Mouse (Mus musculus) testis, adult 2 months (tissue): ENCODE measurements around the gene Wnt2b. TPM values are rescaled to one million over a fixed set of nuclear protein-coding genes. Genes with fewer than 3 reads are reported as not detected.

Experiments used
- H3K27ac ChIP-seq: fragments of 200-500 bp; 2 replicates; pipeline ENCODE4 v1.5.1; 2012; ENCODE audit warnings: low read depth, low read length; ENCODE audit not compliant: control insufficient read depth, insufficient read depth
- H3K27me3 ChIP-seq: fragments of 200-500 bp; 2 replicates; pipeline ENCODE4 v1.6.1; 2012; ENCODE audit warnings: mild to moderate bottlenecking, low read length, moderate library complexity; ENCODE audit not compliant: control insufficient read depth, insufficient read depth
- H3K36me3 ChIP-seq: fragments of 200-500 bp; 2 replicates; pipeline ENCODE4 v1.6.1; 2012; ENCODE audit warnings: mild to moderate bottlenecking, low read length; ENCODE audit not compliant: control insufficient read depth, insufficient read depth
- H3K4me1 ChIP-seq: fragments of 200-500 bp; 2 replicates; pipeline ENCODE4 v1.6.1; 2012; ENCODE audit warnings: low read length; ENCODE audit not compliant: control insufficient read depth, insufficient read depth
- H3K4me3 ChIP-seq: fragments of 200-500 bp; 2 replicates; pipeline ENCODE4 v1.5.1; 2012; ENCODE audit warnings: low read depth, mild to moderate bottlenecking, low read length, moderate library complexity, mixed read lengths; ENCODE audit not compliant: control insufficient read depth
- CTCF ChIP-seq: fragments of 200-500 bp; IDR thresholded peaks from 2 replicates; pipeline ENCODE4 v1.5.1; 2012; ENCODE audit warnings: low read depth, mild to moderate bottlenecking, inconsistent platforms, low read length, moderate library complexity; ENCODE audit not compliant: control insufficient read depth, insufficient read depth, insufficient replicate concordance
- POLR2A ChIP-seq: fragments of 200-500 bp; IDR thresholded peaks from 2 replicates; pipeline ENCODE4 v1.6.1; 2012; ENCODE audit warnings: low read depth, mild to moderate bottlenecking, inconsistent platforms, low read length, moderate library complexity; ENCODE audit not compliant: control insufficient read depth
- polyA plus RNA-seq: library from polyadenylated mRNA; depleted of rRNA; stranded (reverse); fragments of >200 nt; gene quantifications from 2 replicates; pipeline ENCODE4 v1.2.3, GENCODE M21; 2012

Gene Wnt2b
- polyA plus RNA-seq, 1 experiment: 1.5 TPM

DNA sequence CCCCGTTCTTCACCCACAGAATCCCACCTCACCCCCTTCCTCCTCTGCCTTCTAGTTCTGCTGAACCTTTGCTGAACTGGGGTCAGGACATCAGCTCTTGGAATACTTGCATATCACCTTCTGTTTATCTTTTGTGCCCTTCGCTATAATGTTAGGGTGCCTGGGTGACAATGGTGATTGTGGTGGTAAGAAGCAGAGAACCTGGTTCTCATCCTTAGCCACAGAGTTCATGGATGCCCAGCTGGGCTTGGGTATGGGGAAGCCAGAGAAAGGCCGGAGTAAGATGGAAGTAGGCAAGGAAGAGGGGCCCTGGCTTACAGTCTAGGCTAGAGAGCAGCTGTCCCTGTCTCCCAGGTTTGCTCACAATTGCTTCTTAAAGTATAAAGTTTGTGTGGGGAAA is 7.6 kb downstream of the Wnt2b start:
- TF ChIP-seq POLR2A (no peak), CTCF (no peak)
- Histone ChIP-seq H3K36me3 (no peaks in the 10 kb centered on the region), H3K27me3 (no peaks in the 10 kb centered on the region), H3K4me3 (no peak overlapping the region), H3K4me1 (no peaks in the 10 kb centered on the region), H3K27ac (no peak overlapping the region)

DNA sequence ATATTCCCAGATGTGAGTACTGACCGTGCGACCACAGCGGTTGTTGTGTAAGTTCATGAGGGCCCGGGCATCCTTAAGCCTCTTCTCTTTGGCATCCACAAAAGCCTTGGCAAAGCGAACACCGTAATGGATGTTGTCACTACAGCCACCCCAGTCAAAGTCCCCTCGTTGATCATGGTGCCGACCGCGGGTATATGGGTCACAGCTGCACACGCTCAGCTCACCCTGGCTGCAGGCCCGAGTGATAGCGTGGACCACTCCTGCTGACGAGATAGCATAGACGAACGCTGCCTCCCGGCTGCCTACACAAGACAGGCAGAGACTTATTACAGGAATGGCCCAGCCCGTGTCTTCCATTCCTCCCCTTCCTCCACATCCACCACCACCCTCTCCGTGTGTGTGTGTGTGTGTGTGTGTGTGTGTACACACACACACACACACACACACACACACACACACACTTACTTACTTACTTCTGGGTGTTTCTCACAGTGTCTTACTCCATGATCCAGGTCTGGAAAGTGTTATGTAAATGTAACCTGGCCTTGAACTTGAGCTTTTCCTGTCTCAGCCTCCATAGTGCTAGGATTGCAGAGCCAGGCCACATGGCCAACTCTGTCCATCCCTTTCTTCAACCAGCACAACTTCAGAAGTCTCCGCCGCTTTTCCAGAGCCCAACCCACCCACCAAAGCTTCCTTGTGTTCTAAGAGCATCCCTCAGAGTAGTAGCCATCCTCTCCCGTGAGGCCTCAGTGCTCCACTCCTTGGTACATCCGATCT is 8.6 kb downstream of the Wnt2b start:
- TF ChIP-seq POLR2A: no peak
- no peak for TF ChIP-seq CTCF
- Histone ChIP-seq H3K36me3 (no peaks in the 10 kb centered on the region), H3K4me3 (no peak overlapping the region), H3K27ac (no peak overlapping the region), H3K27me3 (no peaks in the 10 kb centered on the region), H3K4me1 (no peaks in the 10 kb centered on the region)

DNA sequence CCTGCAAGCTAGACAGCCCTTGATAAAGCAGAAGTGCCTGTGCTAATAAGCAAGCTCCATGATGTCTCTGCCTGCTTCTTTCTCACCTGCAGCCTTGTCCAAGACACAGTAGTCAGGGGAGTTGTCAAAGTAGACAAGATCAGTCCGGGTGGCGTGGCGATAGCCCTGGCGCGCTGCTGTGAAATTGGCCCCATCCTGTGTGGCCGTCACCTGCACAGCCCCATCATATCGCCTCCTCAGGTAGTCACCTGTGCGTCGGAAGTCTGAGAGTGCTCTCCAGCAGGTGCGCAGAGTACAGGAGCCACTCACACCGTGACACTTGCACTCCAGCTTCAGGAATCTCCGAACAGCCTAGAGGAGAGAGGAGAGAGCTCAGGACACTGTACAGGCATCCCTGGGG is 10.8 kb downstream of the Wnt2b start:
- H3K27ac ChIP-seq: no peak overlapping the region
- no peaks in the 10 kb centered on the region for H3K4me1 ChIP-seq
- H3K27me3 ChIP-seq: no peaks in the 10 kb centered on the region
- TF ChIP-seq CTCF (no peak), POLR2A (no peak)
- no peaks in the 10 kb centered on the region for H3K36me3 ChIP-seq
- H3K4me3 ChIP-seq: no peak overlapping the region

DNA sequence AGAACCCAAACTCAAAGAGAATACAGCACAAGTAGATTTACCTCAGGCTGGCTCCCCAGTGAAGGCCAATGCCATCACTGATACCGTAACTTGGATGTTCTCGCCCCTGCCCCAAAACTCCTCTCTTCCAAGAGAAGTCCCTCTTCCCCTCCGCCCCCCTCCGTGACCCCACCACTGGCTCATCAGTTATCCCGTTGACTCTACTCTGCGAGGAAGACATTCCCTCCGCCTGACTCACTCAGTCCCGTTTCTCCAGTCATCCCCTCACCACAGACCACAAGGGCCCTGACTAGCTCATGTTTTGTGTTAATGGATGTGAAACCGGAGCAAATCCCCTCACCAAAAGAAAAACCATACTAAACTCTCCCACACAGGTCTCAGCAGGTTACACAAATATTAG is 16.8 kb downstream of the Wnt2b start:
- no peaks in the 10 kb centered on the region for H3K36me3 ChIP-seq
- no peaks in the 10 kb centered on the region for H3K27me3 ChIP-seq
- no peaks in the 10 kb centered on the region for H3K4me1 ChIP-seq
- TF ChIP-seq CTCF (no peak), POLR2A (no peak)
- H3K4me3 ChIP-seq: no peak overlapping the region
- H3K27ac ChIP-seq: no peak overlapping the region

DNA sequence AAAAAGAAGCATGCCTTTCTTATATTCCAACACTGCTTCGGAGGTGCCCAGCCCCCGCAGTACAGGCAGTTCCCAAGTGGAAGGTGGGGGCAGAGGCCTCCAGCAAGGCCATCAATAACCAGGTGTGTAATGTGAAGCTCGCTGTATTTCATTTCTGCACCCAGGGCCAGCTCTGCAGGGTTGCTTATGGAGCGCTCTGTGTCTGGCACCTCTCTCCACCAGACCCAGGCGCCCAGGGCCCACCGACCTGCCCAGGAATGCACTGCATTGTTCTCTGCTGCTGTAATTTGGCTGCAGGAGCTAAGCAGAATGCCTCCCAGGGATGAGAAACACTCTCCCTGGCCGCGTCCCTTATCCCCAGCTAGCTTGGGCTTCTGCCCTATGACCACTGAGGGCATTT is 18.4 kb downstream of the Wnt2b start:
- Histone ChIP-seq H3K36me3 (no peaks in the 10 kb centered on the region), H3K4me1 (no peaks in the 10 kb centered on the region), H3K4me3 (no peak overlapping the region), H3K27ac (no peak overlapping the region), H3K27me3 (no peaks in the 10 kb centered on the region)
- TF ChIP-seq CTCF (no peak), POLR2A (no peak)

DNA sequence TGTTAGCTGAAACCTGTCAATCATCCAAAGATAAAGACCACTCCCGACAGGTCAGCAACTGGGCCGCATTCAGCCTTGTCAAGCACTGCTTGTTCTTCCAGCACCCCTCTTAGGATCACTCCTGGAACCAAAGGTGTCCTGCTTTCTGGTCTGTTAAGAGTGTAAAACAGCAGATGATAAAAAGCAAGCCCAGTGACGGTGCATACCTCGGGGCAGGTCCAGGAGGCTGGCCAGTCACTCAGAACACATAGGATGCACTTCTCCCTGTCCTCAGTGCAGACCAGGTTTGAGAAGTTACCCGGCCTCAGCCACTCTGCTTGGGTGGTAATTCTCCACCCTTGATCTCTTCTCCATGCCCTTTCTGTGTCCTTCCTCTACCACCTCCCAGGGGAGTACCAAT is 19.0 kb downstream of the Wnt2b start:
- no peaks in the 10 kb centered on the region for H3K4me1 ChIP-seq
- no peak for TF ChIP-seq CTCF
- no peak for TF ChIP-seq POLR2A
- no peak overlapping the region for H3K4me3 ChIP-seq
- H3K36me3 ChIP-seq: no peaks in the 10 kb centered on the region
- no peaks in the 10 kb centered on the region for H3K27me3 ChIP-seq
- no peak overlapping the region for H3K27ac ChIP-seq

DNA sequence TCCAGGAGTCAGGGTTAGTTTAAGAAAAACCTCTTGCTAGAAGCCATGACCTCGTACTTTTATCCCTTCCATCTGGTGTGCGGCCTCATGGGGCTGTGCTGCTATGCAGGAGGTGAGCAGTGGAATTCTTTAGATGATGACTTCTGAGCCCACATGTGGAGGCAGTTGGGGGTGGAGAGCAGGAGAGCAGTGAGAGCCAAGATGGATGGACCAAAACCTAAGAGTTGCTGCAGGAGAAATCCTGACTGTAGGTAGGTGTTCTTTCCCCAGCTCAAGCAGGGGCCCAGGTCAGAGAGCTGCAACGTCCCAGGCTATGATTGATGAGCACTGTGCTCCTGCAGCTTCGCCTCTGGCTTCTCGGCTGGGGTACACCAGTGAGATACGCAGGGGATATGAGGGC is 21.0 kb downstream of the Wnt2b start:
- TF ChIP-seq POLR2A (no peak), CTCF (no peak)
- H3K27ac ChIP-seq: no peak overlapping the region
- no peak overlapping the region for H3K4me3 ChIP-seq
- H3K27me3 ChIP-seq: no peaks in the 10 kb centered on the region
- H3K4me1 ChIP-seq: no peaks in the 10 kb centered on the region
- no peaks in the 10 kb centered on the region for H3K36me3 ChIP-seq
